Mouse (Mus musculus): Measurements from ENCODE around the gene Erbb4. TPM values are rescaled to one million over a fixed set of nuclear protein-coding genes. Genes with fewer than 3 reads are reported as not detected.

Gene Erbb4
- polyA plus RNA-seq, 1 experiment: not detected

- H3K4me1 ChIP-seq (ENCODE audit: control insufficient read depth, insufficient read depth, insufficient read length, low read length): no peaks in the 10 kb centered on the region
- TF ChIP-seq POLR2A (IDR thresholded peaks at IDR 0.05; ENCODE audit: low read depth, low read length) (no peak), CTCF (IDR thresholded peaks at IDR 0.05; ENCODE audit: extremely low read depth, insufficient read length, insufficient replicate concordance, low read depth, low read length) (no peak)
- WGBS: 76% methylated on average over 7 of the region's 7 CpGs
- no peak overlapping the region for H3K4me3 ChIP-seq (ENCODE audit: low read depth, low read length)
- no peaks in the 10 kb centered on the region for H3K36me3 ChIP-seq (ENCODE audit: control insufficient read depth, insufficient read depth, low read length)
- no peaks in the 10 kb centered on the region for H3K27me3 ChIP-seq (ENCODE audit: control insufficient read depth, insufficient read depth, low read length)
- no peak overlapping the region for H3K27ac ChIP-seq (ENCODE audit: insufficient read depth, low read depth, low read length)
These were observed 987.5 kb downstream of the Erbb4 start for GRCm38 (mm10) chr1:68120364-68120763.

GRCm38 (mm10) chr1:68115721-68116120 lies 992.1 kb downstream of the Erbb4 start:
- 82% methylated on average over 5 of the region's 5 CpGs for WGBS
- Histone ChIP-seq H3K36me3 (ENCODE audit: control insufficient read depth, insufficient read depth, low read length) (no peaks in the 10 kb centered on the region), H3K4me3 (ENCODE audit: low read depth, low read length) (no peak overlapping the region), H3K27me3 (ENCODE audit: control insufficient read depth, insufficient read depth, low read length) (no peaks in the 10 kb centered on the region), H3K27ac (ENCODE audit: insufficient read depth, low read depth, low read length) (no peak overlapping the region), H3K4me1 (ENCODE audit: control insufficient read depth, insufficient read depth, insufficient read length, low read length) (no peaks in the 10 kb centered on the region)
- no peak for TF ChIP-seq CTCF (IDR thresholded peaks at IDR 0.05; ENCODE audit: extremely low read depth, insufficient read length, insufficient replicate concordance, low read depth, low read length)
- no peak for TF ChIP-seq POLR2A (IDR thresholded peaks at IDR 0.05; ENCODE audit: low read depth, low read length)

- no peak overlapping the region for H3K4me3 ChIP-seq (ENCODE audit: low read depth, low read length)
- 75% methylated on average over 3 of the region's 3 CpGs for WGBS
- no peaks in the 10 kb centered on the region for H3K27me3 ChIP-seq (ENCODE audit: control insufficient read depth, insufficient read depth, low read length)
- no peaks in the 10 kb centered on the region for H3K4me1 ChIP-seq (ENCODE audit: control insufficient read depth, insufficient read depth, insufficient read length, low read length)
- H3K36me3 ChIP-seq (ENCODE audit: control insufficient read depth, insufficient read depth, low read length): no peaks in the 10 kb centered on the region
- no peak overlapping the region for H3K27ac ChIP-seq (ENCODE audit: insufficient read depth, low read depth, low read length)
- TF ChIP-seq CTCF (IDR thresholded peaks at IDR 0.05; ENCODE audit: extremely low read depth, insufficient read length, insufficient replicate concordance, low read depth, low read length): no peak
- no peak for TF ChIP-seq POLR2A (IDR thresholded peaks at IDR 0.05; ENCODE audit: low read depth, low read length)
These were observed 1001.4 kb downstream of the Erbb4 start for GRCm38 (mm10) chr1:68106543-68106860.

GRCm38 (mm10) chr1:68105834-68106542 lies 1001.9 kb downstream of the Erbb4 start:
- TF ChIP-seq CTCF (IDR thresholded peaks at IDR 0.05; ENCODE audit: extremely low read depth, insufficient read length, insufficient replicate concordance, low read depth, low read length) (no peak), POLR2A (IDR thresholded peaks at IDR 0.05; ENCODE audit: low read depth, low read length) (no peak)
- H3K4me3 ChIP-seq (ENCODE audit: low read depth, low read length): no peak overlapping the region
- H3K36me3 ChIP-seq (ENCODE audit: control insufficient read depth, insufficient read depth, low read length): no peaks in the 10 kb centered on the region
- H3K27ac ChIP-seq (ENCODE audit: insufficient read depth, low read depth, low read length): no peak overlapping the region
- no peaks in the 10 kb centered on the region for H3K27me3 ChIP-seq (ENCODE audit: control insufficient read depth, insufficient read depth, low read length)
- 61% methylated on average over 7 of the region's 7 CpGs for WGBS
- no peaks in the 10 kb centered on the region for H3K4me1 ChIP-seq (ENCODE audit: control insufficient read depth, insufficient read depth, insufficient read length, low read length)

GRCm38 (mm10) chr1:68089623-68090022 lies 1018.2 kb downstream of the Erbb4 start:
- Histone ChIP-seq H3K4me1 (ENCODE audit: control insufficient read depth, insufficient read depth, insufficient read length, low read length) (no peaks in the 10 kb centered on the region), H3K27me3 (ENCODE audit: control insufficient read depth, insufficient read depth, low read length) (no peaks in the 10 kb centered on the region), H3K4me3 (ENCODE audit: low read depth, low read length) (no peak overlapping the region), H3K27ac (ENCODE audit: insufficient read depth, low read depth, low read length) (no peak overlapping the region), H3K36me3 (ENCODE audit: control insufficient read depth, insufficient read depth, low read length) (no peaks in the 10 kb centered on the region)
- 83% methylated on average over 1 of the region's 1 CpGs for WGBS
- no peak for TF ChIP-seq POLR2A (IDR thresholded peaks at IDR 0.05; ENCODE audit: low read depth, low read length)
- no peak for TF ChIP-seq CTCF (IDR thresholded peaks at IDR 0.05; ENCODE audit: extremely low read depth, insufficient read length, insufficient replicate concordance, low read depth, low read length)

GRCm38 (mm10) chr1:68056494-68056893 lies 1051.4 kb downstream of the Erbb4 start:
- H3K27me3 ChIP-seq (ENCODE audit: control insufficient read depth, insufficient read depth, low read length): no peaks in the 10 kb centered on the region
- TF ChIP-seq POLR2A (IDR thresholded peaks at IDR 0.05; ENCODE audit: low read depth, low read length): no peak
- no peak for TF ChIP-seq CTCF (IDR thresholded peaks at IDR 0.05; ENCODE audit: extremely low read depth, insufficient read length, insufficient replicate concordance, low read depth, low read length)
- H3K36me3 ChIP-seq (ENCODE audit: control insufficient read depth, insufficient read depth, low read length): no peaks in the 10 kb centered on the region
- no peak overlapping the region for H3K4me3 ChIP-seq (ENCODE audit: low read depth, low read length)
- H3K27ac ChIP-seq (ENCODE audit: insufficient read depth, low read depth, low read length): no peak overlapping the region
- no peaks in the 10 kb centered on the region for H3K4me1 ChIP-seq (ENCODE audit: control insufficient read depth, insufficient read depth, insufficient read length, low read length)
- 71% methylated on average over 4 of the region's 4 CpGs for WGBS

GRCm38 (mm10) chr1:68054715-68055114 lies 1053.1 kb downstream of the Erbb4 start:
- Histone ChIP-seq H3K27me3 (ENCODE audit: control insufficient read depth, insufficient read depth, low read length) (no peaks in the 10 kb centered on the region), H3K36me3 (ENCODE audit: control insufficient read depth, insufficient read depth, low read length) (no peaks in the 10 kb centered on the region), H3K27ac (ENCODE audit: insufficient read depth, low read depth, low read length) (no peak overlapping the region), H3K4me3 (ENCODE audit: low read depth, low read length) (no peak overlapping the region), H3K4me1 (ENCODE audit: control insufficient read depth, insufficient read depth, insufficient read length, low read length) (no peaks in the 10 kb centered on the region)
- TF ChIP-seq POLR2A (IDR thresholded peaks at IDR 0.05; ENCODE audit: low read depth, low read length) (no peak), CTCF (IDR thresholded peaks at IDR 0.05; ENCODE audit: extremely low read depth, insufficient read length, insufficient replicate concordance, low read depth, low read length) (no peak)
- 63% methylated on average over 3 of the region's 3 CpGs for WGBS

Measured in small intestine, adult 2 months (tissue).